Mouse (Mus musculus) liver, adult 2 months (tissue): ENCODE results near the gene Cst12. TPM values are rescaled to one million over a fixed set of nuclear protein-coding genes. Genes with fewer than 3 reads are reported as not detected.
"Not testable (repeated sequence)": the region's sequence is repeated elsewhere in the genome, so short reads cannot be mapped to it uniquely, and the experiment has no call there.

ENCODE experiments used
- DNase-seq: peaks from one replicate; pipeline ENCODE4 v3.0.0-alpha.2; 2011; ENCODE audit warnings: low read depth, low spot score; ENCODE audit errors: extremely low read depth
- H3K27ac ChIP-seq: fragments of 200-500 bp; replicated peaks from 2 replicates; pipeline ENCODE4 v1.5.1; 2012; ENCODE audit warnings: low read depth, mild to moderate bottlenecking, control low read depth, inconsistent platforms, low read length; ENCODE audit not compliant: insufficient read depth
- H3K27me3 ChIP-seq: fragments of 200-500 bp; 2 replicates; pipeline ENCODE4 v1.6.1; 2012; ENCODE audit warnings: mild to moderate bottlenecking, moderate library complexity, low read length, inconsistent platforms; ENCODE audit not compliant: control insufficient read depth, insufficient read depth
- H3K36me3 ChIP-seq: fragments of 200-500 bp; 2 replicates; pipeline ENCODE4 v1.6.1; 2012; ENCODE audit warnings: low read length, inconsistent platforms; ENCODE audit not compliant: control insufficient read depth, insufficient read depth
- H3K4me1 ChIP-seq: fragments of 200-500 bp; 2 replicates; pipeline ENCODE4 v1.6.1; 2011; ENCODE audit warnings: low read length; ENCODE audit not compliant: control insufficient read depth, insufficient read depth
- H3K4me3 ChIP-seq: fragments of 200-500 bp; 2 replicates; pipeline ENCODE4 v1.5.1; 2011; ENCODE audit warnings: low read depth, mild to moderate bottlenecking, control low read depth, low read length, moderate library complexity; ENCODE audit not compliant: insufficient read depth
- H3K79me2 ChIP-seq: fragments of 200-500 bp; 2 replicates; pipeline ENCODE4 v1.6.1; 2012; ENCODE audit warnings: inconsistent platforms, mild to moderate bottlenecking, low read length, moderate library complexity; ENCODE audit not compliant: control insufficient read depth, insufficient read depth
- H3K9ac ChIP-seq: fragments of 200-500 bp; 2 replicates; pipeline ENCODE4 v1.6.1; 2012; ENCODE audit warnings: low read depth, mild to moderate bottlenecking, control low read depth, inconsistent platforms, low read length
- CTCF ChIP-seq: fragments of 200-500 bp; IDR thresholded peaks from 2 replicates; pipeline ENCODE4 v1.5.1; 2011; ENCODE audit warnings: low read depth, low read length, control low read depth
- POLR2A ChIP-seq: fragments of 200-500 bp; IDR thresholded peaks from 2 replicates; pipeline ENCODE4 v1.6.1; 2011; ENCODE audit warnings: low read length, control low read depth; ENCODE audit not compliant: insufficient read depth; ENCODE audit errors: extremely low read depth
- WGBS: fragments of 180-500 bp; shearing (Covaris S2); methylation state at CpG from one replicate; pipeline ENCODE4 v1.1.7; 2018; 5-methylcytosine and 5-hydroxymethylcytosine counted together
- polyA plus RNA-seq: library from polyadenylated mRNA; depleted of rRNA; stranded (reverse); fragments of >200 nt; gene quantifications from 2 replicates; pipeline ENCODE4 v1.2.3, GENCODE M21; 2012
- total RNA-seq: library from RNA; depleted of rRNA; stranded (reverse); fragments of >200 nt; gene quantifications from 2 replicates; pipeline ENCODE4 v1.2.3, GENCODE M21; 2014

Cst12 gene
- total and polyA plus RNA-seq, 2 experiments: not detected

DNA sequence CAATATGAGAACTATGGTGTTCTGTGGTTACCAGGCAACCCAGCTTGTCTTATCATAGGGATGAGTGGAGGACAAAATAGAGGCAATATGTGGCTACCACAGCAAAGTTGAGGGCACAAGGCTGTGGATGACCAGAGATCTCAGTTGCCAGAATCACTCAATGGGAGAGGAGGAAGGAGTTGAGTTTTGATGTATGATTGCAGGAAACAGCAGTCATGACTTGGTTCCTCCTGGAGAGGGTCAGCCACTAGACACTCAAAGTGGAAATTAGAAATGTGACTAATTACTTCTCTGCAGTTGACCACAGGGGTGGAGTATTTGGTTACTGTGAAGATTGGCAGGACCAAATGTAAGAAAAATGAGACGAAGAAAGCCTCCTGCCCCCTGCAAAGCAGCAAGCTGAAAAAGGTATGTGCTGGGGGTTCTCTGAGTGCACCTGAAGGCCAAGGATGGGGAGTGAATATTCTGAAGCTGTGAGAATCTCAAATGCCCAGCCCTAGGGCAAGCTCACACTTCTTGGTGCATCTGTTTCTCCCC is 34.8 kb upstream of the Cst12 start:
- WGBS: 50% methylated on average over 1 of the region's 1 CpGs
- no peak overlapping the region for H3K27ac ChIP-seq
- no peak for DNase-seq
- no peak overlapping the region for H3K4me3 ChIP-seq
- TF ChIP-seq CTCF (no peak), POLR2A (no peak)
- no peaks in the 10 kb centered on the region for H3K79me2 ChIP-seq
- no peak overlapping the region for H3K9ac ChIP-seq
- H3K27me3 ChIP-seq: no peaks in the 10 kb centered on the region
- H3K4me1 ChIP-seq: peaks cover 2% of the 10 kb centered on the region; the same call in 1 of the 2 replicates
- no peaks in the 10 kb centered on the region for H3K36me3 ChIP-seq

DNA sequence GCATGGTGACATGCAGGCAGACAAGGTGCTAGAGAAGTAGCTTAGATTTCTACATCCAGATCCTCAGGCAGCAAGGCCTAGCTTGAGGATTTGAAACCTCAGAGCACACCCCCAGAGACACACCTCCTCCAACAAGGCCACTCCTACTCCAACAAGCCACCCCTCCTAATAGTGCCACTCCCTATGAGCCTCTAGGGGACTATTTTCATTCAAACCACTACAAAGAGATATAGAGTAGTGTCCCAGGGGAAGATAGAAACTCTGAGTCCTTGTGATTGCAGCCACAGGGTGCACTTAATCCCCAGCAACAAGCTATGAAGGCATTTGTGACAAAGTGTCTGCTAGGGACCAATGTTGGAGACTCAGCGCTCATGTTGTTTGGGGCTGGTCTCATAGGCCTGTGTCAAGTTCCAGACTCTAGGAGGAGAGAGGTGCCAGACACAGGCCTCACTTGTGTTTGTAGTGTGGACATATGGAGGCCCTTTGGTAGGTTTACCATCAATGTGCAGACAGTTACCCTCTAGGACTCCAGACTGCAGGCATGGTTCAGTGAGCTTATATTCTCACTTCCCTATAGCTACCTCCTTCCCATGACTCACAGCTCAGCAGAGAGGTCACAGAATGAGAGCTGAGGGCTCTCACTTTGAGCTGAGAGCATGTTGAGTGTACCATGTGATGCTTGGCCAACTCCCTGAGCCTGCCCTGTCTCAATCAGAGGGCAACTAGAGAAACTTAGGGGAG is 25.3 kb upstream of the Cst12 start:
- Histone ChIP-seq H3K79me2 (no peaks in the 10 kb centered on the region), H3K27ac (no peak overlapping the region), H3K4me3 (no peak overlapping the region), H3K36me3 (no peaks in the 10 kb centered on the region), H3K4me1 (no peaks in the 10 kb centered on the region), H3K9ac (no peak overlapping the region), H3K27me3 (no peaks in the 10 kb centered on the region)
- DNase-seq: no peak
- WGBS: 100% methylated on average over 1 of the region's 1 CpGs
- TF ChIP-seq CTCF (no peak), POLR2A (no peak)

DNA sequence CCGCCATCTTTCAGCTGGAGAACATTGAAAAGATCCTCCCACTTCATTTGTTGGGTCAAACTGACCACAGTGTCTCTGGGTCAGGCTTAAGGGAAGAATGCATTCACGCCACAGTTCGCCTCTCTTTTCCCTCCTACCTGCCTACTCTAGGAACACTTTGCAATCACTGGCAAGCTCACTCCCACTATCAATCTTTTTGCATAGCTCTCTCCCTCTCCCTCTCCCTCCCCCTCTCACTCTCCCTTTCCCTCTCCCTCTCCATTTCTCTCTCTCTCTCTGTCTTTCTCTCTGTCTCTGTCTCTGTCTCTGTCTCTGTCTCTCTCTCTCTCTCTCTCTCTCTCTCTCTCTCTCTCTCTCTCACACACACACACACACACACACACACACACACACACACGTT is 17.8 kb upstream of the Cst12 start, which contains the start of gene Cst11:
Gene Cst11 (minus strand): TSS at position 101 of the 400 bp plus-strand sequence.
- DNase-seq, H3K27me3 ChIP-seq, H3K4me1 ChIP-seq, H3K9ac ChIP-seq, H3K36me3 ChIP-seq, H3K4me3 ChIP-seq, H3K27ac ChIP-seq, H3K79me2 ChIP-seq: not testable (repeated sequence)
- 80% methylated on average over 4 of the region's 4 CpGs for WGBS

DNA sequence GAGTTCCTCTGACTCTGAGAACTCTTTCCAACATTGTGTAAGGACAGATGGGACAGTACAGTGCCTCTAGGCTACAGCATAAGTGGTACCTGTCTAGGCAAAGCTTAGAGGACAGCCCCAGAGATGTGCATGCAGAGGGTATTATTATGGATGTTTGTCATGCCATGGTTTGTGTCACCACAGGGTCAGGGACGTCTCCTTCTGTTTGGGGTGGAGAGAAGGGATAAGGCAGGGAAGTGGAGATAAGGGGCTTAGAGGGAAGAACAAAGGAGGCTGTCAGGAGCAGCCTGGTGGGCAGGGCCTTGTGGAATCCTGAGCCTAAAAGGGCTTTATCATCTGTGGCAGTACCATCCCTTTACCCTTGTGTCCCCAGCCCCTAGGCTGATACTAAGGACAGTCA is 7.5 kb upstream of the Cst12 start, which contains the start of gene 8030411F24Rik:
Gene 8030411F24Rik (plus strand): TSS at position 301 of the 400 bp plus-strand sequence.
- Histone ChIP-seq H3K4me1 (no peaks in the 10 kb centered on the region), H3K79me2 (no peaks in the 10 kb centered on the region), H3K36me3 (no peaks in the 10 kb centered on the region), H3K27ac (no peak within 1 kb of the TSS), H3K4me3 (no peak within 1 kb of the TSS), H3K9ac (no peak within 1 kb of the TSS), H3K27me3 (no peaks in the 10 kb centered on the region)
- DNase-seq: no peak
- 7% methylated on average over 1 of the region's 1 CpGs for WGBS
- TF ChIP-seq CTCF (no peak), POLR2A (no peak)

DNA sequence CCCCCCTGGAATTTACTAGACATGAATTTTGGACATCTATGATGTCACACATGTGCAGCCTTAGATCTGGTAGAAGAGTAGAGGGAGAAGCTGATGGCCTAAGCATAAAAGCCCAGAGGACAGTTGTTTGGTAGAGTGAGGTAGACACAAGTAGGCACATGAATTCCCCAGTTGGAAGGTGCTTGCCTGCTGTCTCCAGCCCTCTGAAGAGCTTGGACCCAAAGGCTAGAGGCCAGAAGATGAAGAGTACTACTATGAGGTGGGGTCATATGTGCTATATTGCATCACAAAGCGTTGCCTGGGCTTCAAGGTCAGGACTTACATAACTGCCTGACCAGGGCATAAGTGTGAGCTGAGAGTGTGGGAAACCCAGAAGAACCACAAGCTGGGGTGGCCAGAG is 9.3 kb downstream of the Cst12 start, which contains the start of gene Cst8:
Gene Cst8 (plus strand): TSS at position 301 of the 400 bp plus-strand sequence.
- Histone ChIP-seq H3K27ac (no peak within 1 kb of the TSS), H3K4me1 (no peaks in the 10 kb centered on the region), H3K36me3 (no peaks in the 10 kb centered on the region), H3K79me2 (no peaks in the 10 kb centered on the region), H3K4me3 (no peak within 1 kb of the TSS), H3K9ac (no peak within 1 kb of the TSS), H3K27me3 (no peaks in the 10 kb centered on the region)
- peak; percentile 0 for DNase-seq
- TF ChIP-seq POLR2A (no peak), CTCF (no peak)
- WGBS: 47% methylated on average over 1 of the region's 1 CpGs

DNA sequence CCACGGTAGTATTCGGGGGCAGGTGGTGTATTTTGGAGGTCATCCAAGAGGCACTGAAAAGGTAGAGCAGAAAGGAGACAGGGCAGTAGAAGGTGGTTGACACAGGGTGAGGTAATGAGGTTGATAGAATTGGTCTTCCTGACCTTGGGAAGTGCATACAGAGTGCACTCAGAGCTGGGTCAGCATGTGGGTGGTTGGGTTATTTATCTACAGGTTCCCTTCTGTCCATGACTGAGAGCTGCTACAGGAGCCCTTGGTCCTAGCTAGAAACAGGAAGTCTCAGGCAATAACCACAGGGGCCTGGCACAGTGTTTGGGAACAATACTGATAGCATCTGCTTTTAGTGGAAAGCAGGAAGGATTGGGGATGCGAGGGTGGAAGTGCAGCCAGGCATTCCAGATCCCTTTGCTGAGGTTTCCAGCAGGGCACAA is 12.3 kb downstream of the Cst12 start:
- H3K27ac ChIP-seq: no peak overlapping the region
- DNase-seq: no peak
- WGBS: 16% methylated on average over 3 of the region's 3 CpGs
- TF ChIP-seq CTCF (no peak), POLR2A (no peak)
- H3K79me2 ChIP-seq: no peaks in the 10 kb centered on the region
- no peak overlapping the region for H3K9ac ChIP-seq
- H3K27me3 ChIP-seq: no peaks in the 10 kb centered on the region
- no peaks in the 10 kb centered on the region for H3K36me3 ChIP-seq
- no peaks in the 10 kb centered on the region for H3K4me1 ChIP-seq
- H3K4me3 ChIP-seq: no peak overlapping the region
